Mouse (Mus musculus) neural tube, embryonic 13.5 days (tissue): ENCODE results near the gene Ercc1. TPM values are rescaled to one million over a fixed set of nuclear protein-coding genes. Genes with fewer than 3 reads are reported as not detected.

ENCODE experiments used
- ATAC-seq: fragments of 200-750 bp; cut with Nextera tagmentation; 2 replicates; pipeline ENCODE4 v1.8.0; 2017; ENCODE audit warnings: low read depth, mild to moderate bottlenecking, moderate TSS enrichment, moderate library complexity
- H3K27ac ChIP-seq: fragments of 300-500 bp; sonication (generic); replicated peaks from 2 replicates; pipeline ENCODE4 v1.5.1; 2015; ENCODE audit warnings: moderate library complexity, mild to moderate bottlenecking, inconsistent platforms
- H3K27me3 ChIP-seq: fragments of 300-500 bp; sonication (generic); 2 replicates; pipeline ENCODE4 v1.6.1; 2015; ENCODE audit warnings: mild to moderate bottlenecking, inconsistent platforms
- H3K36me3 ChIP-seq: fragments of 300-500 bp; sonication (generic); 2 replicates; pipeline ENCODE4 v1.6.1; 2015; ENCODE audit warnings: mild to moderate bottlenecking, inconsistent platforms
- H3K4me1 ChIP-seq: fragments of 300-500 bp; sonication (generic); replicated peaks from 2 replicates; pipeline ENCODE4 v1.6.1; 2015; ENCODE audit warnings: inconsistent platforms
- H3K4me2 ChIP-seq: fragments of 300-500 bp; sonication (generic); 2 replicates; pipeline ENCODE4 v1.6.1; 2015; ENCODE audit warnings: inconsistent platforms, mild to moderate bottlenecking, moderate library complexity
- H3K4me3 ChIP-seq: fragments of 300-500 bp; sonication (generic); 2 replicates; pipeline ENCODE4 v1.5.1; 2015; ENCODE audit warnings: mild to moderate bottlenecking, inconsistent platforms
- H3K9ac ChIP-seq: fragments of 300-500 bp; sonication (generic); 2 replicates; pipeline ENCODE4 v1.6.1; 2015; ENCODE audit warnings: moderate library complexity, mild to moderate bottlenecking, inconsistent platforms
- H3K9me3 ChIP-seq: fragments of 300-500 bp; sonication (generic); 2 replicates; pipeline ENCODE4 v1.6.1; 2016; ENCODE audit warnings: inconsistent platforms
- WGBS: fragments of 180-500 bp; shearing (Covaris S2); methylation state at CpG from one replicate; pipeline ENCODE4 v1.1.7; 2015; 5-methylcytosine and 5-hydroxymethylcytosine counted together
- polyA plus RNA-seq: library from polyadenylated mRNA; unstranded; fragments of >200 nt; fragmentation: Nextera tagmentation; extraction: Ambion mirVana; gene quantifications from 2 replicates; pipeline ENCODE4 v1.2.1, GENCODE M21; 2015

The Ercc1 gene
- polyA plus RNA-seq, 1 experiment from 2014 or later, result 90.7 TPM

DNA sequence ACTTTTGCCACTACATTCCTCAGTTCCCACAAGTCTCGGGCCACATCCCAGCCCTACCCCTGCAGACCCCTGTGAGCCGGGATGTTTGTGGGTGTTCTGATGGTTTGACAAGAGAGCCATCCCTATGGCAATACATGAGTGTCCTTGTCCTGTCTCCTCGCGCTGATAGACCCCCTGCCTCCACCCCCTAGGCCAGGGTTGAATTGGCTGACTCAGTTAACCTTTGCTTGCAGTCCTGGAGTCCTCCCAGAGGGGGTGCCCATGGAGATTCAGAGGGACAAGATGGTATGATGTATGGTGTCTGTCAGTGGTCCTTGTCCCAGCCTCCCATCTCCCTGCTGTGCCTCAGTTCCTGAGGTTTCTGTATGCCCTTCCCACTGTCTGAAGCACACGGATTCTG lies 30.5 kb upstream of the Ercc1 start:
- 51% methylated on average over 5 of the region's 5 CpGs for WGBS
- peaks cover 62% of the 10 kb centered on the region for H3K27me3 ChIP-seq
- H3K27ac ChIP-seq, result no peak overlapping the region
- H3K9ac ChIP-seq, result no peak overlapping the region
- H3K4me3 ChIP-seq, result no peak overlapping the region
- ATAC-seq, result no peak
- no peak overlapping the region for H3K4me2 ChIP-seq
- no peaks in the 10 kb centered on the region for H3K36me3 ChIP-seq
- H3K9me3 ChIP-seq, result no peaks in the 10 kb centered on the region
- peaks cover 13% of the 10 kb centered on the region for H3K4me1 ChIP-seq

DNA sequence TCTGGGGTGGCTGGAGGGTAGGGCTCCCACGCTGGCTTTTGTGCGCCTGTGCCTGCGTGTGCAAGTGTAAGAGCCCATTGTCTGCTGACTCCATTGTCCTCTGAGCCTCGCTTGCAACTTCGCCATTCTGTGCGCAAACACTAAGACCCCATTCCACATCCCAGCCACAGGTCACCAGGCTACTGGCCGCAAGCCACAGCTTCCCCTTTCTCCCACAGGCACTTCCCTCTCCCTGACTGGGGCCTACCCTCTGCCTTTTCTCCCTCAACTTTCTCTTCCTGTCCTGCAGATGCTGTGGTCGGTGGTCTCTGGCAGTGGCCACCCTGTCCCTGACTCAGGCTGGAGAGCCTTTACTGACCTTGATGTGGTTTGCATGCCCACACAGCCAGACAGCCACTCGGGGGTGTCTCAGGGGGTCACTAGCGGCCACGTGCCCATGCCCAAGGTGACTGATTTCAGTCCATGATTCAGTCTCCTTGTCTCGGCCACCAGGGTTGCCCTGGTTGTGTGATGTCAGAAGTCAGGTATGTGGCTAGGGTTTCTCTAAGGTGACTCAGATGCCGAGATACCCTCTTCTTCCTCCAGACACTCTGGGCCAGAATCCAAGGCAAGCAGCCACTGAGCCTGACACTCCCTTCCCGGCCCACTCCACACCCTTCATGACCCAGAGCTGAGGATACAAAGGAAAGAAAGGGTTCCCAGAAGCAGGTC lies 28.0 kb upstream of the Ercc1 start:
- H3K9ac ChIP-seq, result no peak overlapping the region
- WGBS, result 44% methylated on average over 14 of the region's 14 CpGs
- no peaks in the 10 kb centered on the region for H3K36me3 ChIP-seq
- no peak for ATAC-seq
- peaks cover 16% of the 10 kb centered on the region for H3K4me1 ChIP-seq
- no peak overlapping the region for H3K4me3 ChIP-seq
- H3K27ac ChIP-seq, result no peak overlapping the region
- H3K4me2 ChIP-seq, result no peak overlapping the region
- H3K27me3 ChIP-seq, result peaks cover 57% of the 10 kb centered on the region
- H3K9me3 ChIP-seq, result no peaks in the 10 kb centered on the region

DNA sequence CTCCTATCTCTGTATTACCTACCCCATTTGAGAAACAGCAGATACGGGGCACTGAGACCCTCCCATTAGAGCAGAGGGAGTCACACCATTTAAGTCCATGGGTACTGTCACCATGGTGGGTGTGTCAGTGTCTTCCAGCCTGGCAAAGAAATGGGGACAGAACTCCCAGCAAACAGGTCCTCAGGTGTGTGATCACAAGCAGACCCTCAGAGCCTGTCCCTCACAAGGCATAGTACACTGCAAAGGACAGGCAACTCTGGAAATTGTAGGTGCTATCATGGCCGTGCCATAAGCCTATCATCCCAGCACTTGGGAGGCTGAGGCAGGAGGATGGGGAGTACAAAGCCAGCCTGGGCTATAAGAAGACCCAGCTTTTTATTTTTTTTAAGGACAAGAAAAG lies 26.4 kb upstream of the Ercc1 start:
- Histone ChIP-seq H3K4me3 (no peak overlapping the region), H3K27me3 (peaks cover 52% of the 10 kb centered on the region), H3K9me3 (no peaks in the 10 kb centered on the region), H3K9ac (no peak overlapping the region), H3K4me2 (no peak overlapping the region), H3K36me3 (no peaks in the 10 kb centered on the region), H3K4me1 (peaks cover 16% of the 10 kb centered on the region), H3K27ac (no peak overlapping the region)
- 71% methylated on average over 2 of the region's 2 CpGs for WGBS
- ATAC-seq, result no peak

DNA sequence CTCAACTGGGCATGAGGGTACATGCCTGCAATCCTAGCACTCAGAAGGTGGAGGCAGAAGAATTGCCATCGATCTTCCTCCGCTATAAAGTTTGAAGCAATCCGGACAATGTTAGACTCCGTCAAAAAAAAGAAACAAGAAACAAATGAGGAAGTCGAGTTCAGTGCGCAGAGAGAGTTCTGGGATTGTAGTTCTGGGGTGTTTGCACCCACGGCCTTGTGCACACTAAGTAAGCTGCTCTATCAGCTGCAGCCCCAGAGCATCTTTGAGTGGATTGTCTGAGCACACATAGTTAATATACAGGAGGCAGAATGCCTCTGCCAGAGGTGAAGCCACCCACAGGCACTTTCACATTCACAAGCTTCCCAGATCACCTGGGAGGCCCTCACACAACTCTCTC lies 25.9 kb upstream of the Ercc1 start:
- no peak overlapping the region for H3K4me2 ChIP-seq
- H3K27ac ChIP-seq, result no peak overlapping the region
- WGBS, result 81% methylated on average over 7 of the region's 7 CpGs
- H3K36me3 ChIP-seq, result no peaks in the 10 kb centered on the region
- ATAC-seq, result no peak
- no peaks in the 10 kb centered on the region for H3K9me3 ChIP-seq
- no peak overlapping the region for H3K9ac ChIP-seq
- peaks cover 16% of the 10 kb centered on the region for H3K4me1 ChIP-seq
- H3K4me3 ChIP-seq, result no peak overlapping the region
- peaks cover 47% of the 10 kb centered on the region for H3K27me3 ChIP-seq

DNA sequence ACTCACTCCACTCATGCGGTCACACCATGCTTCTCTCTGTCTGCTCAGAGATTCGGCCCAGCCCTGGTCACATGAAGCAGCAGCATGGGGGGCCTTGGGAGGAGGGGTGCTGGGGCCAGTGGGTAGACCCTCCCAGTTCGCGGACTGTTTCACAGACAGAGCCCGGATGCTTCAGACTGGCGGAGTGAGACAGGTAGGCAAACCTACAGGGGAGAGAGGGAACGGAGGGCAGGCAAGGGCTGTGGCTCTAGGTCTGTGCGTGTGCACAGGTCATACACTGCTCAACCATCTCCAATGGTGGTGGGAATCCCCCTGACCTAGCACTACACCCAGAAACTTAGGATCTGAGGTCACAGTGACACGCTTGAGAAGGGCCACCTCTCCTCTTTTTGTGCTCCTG lies 25.1 kb upstream of the Ercc1 start:
- Histone ChIP-seq H3K4me2 (peak overlapping the region; percentile 70), H3K4me1 (peaks cover 16% of the 10 kb centered on the region), H3K9ac (peak overlapping the region; percentile 67), H3K9me3 (no peaks in the 10 kb centered on the region), H3K27me3 (peaks cover 42% of the 10 kb centered on the region), H3K4me3 (peak overlapping the region; percentile 47), H3K27ac (no peak overlapping the region), H3K36me3 (no peaks in the 10 kb centered on the region)
- peak; percentile 82 for ATAC-seq
- 21% methylated on average over 9 of the region's 9 CpGs for WGBS

DNA sequence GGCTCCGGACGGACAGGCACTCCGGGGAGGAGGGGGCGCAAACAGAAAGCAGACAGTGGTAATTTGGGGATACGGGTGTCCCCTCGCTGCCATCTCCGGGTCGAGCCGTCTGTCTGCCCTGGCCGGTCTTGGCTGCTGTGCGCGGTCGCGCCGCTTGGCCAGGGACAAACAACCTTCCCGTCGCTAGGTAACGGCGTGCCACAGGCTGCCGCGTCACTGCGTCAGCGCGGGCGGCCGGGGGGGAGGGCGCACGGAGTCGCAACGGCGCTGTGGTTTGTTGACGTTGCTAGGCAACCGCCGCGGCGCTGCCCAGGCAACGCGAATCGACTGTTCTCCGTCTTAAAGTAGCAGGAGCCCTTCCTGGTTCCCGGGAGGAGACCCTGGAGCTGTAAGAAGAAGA lies 24.7 kb upstream of the Ercc1 start:
- whole genome bisulfite sequencing, result under 1% methylated on average over 41 of the region's 41 CpGs
- Histone ChIP-seq H3K9ac (peak overlapping the region; percentile 67), H3K4me1 (peaks cover 16% of the 10 kb centered on the region), H3K27me3 (peaks cover 37% of the 10 kb centered on the region), H3K27ac (peak overlapping the region; percentile 52; the same call in 1 of the 2 replicates), H3K4me3 (peak overlapping the region; percentile 47), H3K9me3 (no peaks in the 10 kb centered on the region), H3K4me2 (peak overlapping the region; percentile 70), H3K36me3 (no peaks in the 10 kb centered on the region)
- peak; percentile 93 for ATAC-seq

DNA sequence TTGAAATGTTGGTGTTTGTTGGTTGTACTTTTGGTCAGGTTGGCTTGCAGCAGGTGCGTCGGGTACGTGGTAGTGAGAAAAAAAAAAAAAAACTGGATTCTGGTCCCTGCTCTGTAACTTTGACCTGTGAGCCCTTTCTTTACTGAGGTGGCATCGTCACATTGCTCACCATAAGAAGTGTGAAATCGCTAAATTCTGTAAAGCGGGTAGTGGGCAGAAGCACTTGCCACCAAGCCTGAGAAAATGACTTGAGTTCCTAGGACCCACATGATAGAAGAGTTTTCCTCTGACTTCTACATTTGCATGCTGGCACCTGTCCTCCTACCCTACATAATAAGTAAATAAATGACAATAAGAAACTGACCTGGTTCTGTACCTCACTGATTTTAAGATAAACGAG lies 23.9 kb upstream of the Ercc1 start:
- ATAC-seq, result no peak
- H3K4me2 ChIP-seq, result peak overlapping the region; percentile 70
- no peaks in the 10 kb centered on the region for H3K36me3 ChIP-seq
- H3K9me3 ChIP-seq, result no peaks in the 10 kb centered on the region
- peaks cover 31% of the 10 kb centered on the region for H3K27me3 ChIP-seq
- peak overlapping the region; percentile 52; the same call in 1 of the 2 replicates for H3K27ac ChIP-seq
- H3K9ac ChIP-seq, result 0 out of 2 replicates have a peak overlapping the region, but pooled peaks have one; percentile 55
- peaks cover 16% of the 10 kb centered on the region for H3K4me1 ChIP-seq
- peak overlapping the region; percentile 47; the same call in 1 of the 2 replicates for H3K4me3 ChIP-seq
- WGBS, result 37% methylated on average over 7 of the region's 7 CpGs

DNA sequence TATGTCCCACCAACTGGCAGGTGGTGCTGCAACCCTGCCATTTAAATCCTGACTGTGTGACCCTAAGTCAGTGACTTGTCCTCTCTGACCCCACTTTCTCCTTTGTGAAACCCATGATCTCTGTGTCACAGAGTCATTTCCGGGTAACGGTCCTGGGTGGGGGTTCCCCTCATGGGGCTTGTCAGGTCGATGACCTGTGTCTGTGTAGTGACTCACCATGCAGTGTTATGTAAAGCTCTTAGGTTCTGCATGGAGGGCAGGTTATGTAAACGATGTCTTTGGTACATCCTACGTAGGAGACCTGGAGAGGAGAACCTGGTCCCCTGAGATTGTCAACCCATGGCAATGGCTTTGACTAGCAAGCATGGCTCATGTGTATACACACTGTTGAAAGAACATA lies 23.1 kb upstream of the Ercc1 start:
- H3K27me3 ChIP-seq, result peaks cover 27% of the 10 kb centered on the region
- 67% methylated on average over 5 of the region's 5 CpGs for WGBS
- no peaks in the 10 kb centered on the region for H3K36me3 ChIP-seq
- H3K4me3 ChIP-seq, result no peak overlapping the region
- no peaks in the 10 kb centered on the region for H3K9me3 ChIP-seq
- H3K4me2 ChIP-seq, result no peak overlapping the region
- H3K4me1 ChIP-seq, result peaks cover 20% of the 10 kb centered on the region
- ATAC-seq, result no peak
- H3K9ac ChIP-seq, result no peak overlapping the region
- no peak overlapping the region for H3K27ac ChIP-seq

DNA sequence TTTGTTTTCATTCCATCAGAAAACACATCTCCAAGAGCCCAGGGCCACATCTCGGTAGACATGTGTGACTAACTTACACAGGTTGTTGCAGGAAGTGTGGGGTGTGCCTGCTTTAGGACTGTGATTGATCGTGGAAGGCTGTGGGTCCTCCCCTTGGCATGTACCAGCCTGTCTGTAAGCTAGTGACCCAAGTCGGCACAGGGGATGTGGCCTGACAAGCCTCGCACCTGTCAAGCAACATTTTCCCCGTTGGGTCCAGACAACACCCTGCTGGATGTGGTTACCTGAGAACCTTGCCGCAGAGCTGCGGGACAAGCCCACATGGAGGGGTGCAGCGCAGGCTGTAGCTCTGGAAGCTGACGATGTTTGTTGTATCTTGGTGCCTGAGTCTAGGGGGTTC lies 22.1 kb upstream of the Ercc1 start:
- ATAC-seq, result no peak
- H3K36me3 ChIP-seq, result no peaks in the 10 kb centered on the region
- no peak overlapping the region for H3K4me3 ChIP-seq
- no peaks in the 10 kb centered on the region for H3K9me3 ChIP-seq
- H3K9ac ChIP-seq, result no peak overlapping the region
- peaks cover 23% of the 10 kb centered on the region for H3K27me3 ChIP-seq
- 58% methylated on average over 9 of the region's 9 CpGs for WGBS
- no peak overlapping the region for H3K27ac ChIP-seq
- H3K4me1 ChIP-seq, result peaks cover 30% of the 10 kb centered on the region
- H3K4me2 ChIP-seq, result no peak overlapping the region

DNA sequence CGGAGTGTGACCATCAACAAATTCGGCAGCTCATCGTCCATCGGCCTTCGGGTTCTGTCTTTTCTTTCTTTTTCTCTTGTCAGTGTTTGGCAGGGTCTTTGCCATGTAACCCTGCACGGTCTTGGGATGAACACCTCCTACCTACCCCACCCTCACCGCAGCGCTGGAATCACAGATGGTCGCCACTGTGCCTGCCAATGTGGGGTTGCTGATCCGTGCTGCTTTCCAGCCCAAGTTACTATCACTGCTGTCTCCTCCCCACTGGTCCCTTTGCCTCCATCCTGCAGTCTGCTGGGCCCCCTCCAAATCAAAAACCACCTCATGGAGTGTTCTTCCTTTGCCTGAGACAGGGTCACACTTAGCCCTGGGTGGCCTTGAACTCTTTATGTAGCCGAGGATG lies 20.4 kb upstream of the Ercc1 start:
- WGBS, result 82% methylated on average over 11 of the region's 11 CpGs

DNA sequence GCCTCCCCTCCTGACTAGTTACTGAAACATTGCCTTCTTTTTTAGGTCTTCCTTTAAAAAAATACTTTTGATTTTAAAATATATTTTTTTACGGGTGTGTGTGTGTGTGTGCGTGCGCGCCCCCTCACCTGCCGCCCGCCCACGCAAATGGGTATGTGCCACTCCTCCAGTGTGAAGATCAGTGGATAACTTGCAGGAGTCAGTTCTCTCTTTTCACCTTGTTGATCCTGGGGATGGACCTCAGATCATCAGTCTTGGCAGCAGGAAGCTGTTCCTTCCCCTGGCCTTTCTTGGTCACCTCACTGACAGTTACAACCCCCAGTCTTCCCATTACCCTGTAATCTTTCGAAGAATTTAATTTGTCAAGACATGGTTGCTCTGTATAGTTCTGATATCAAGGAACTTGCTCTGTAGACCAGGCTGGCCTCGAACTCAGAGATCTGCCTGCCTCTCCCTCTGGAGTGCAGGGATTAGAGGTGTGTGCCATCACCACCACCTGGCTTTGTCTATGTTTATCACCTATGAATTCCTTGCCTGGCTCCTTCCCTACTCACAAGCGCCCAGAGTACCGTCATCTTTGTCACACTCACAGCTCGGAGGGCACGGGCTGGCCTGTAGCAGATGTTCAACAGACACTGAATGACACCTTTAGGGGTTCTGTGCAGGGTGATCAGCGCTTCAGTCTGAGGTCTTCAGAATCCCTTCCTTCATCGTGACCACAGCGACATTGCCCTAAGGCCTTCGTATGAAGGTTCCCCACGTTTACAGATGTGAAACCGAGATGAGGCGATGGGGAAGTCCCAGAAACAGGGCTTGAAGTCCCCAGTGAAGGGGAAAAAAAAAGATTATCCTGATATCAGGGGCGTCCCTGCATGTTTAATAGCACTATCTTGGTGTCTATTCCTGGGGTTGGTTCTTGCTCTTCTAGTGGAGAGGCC lies 19.0 kb upstream of the Ercc1 start:
- H3K27ac ChIP-seq, result no peak overlapping the region
- H3K4me2 ChIP-seq, result peak overlapping the region; percentile 72; the same call in 1 of the 2 replicates
- H3K9ac ChIP-seq, result no peak overlapping the region

More for the DNA sequence above, 20.4 kb upstream of the Ercc1 start:
- no peak for ATAC-seq
- no peak overlapping the region for H3K4me2 ChIP-seq
- no peak overlapping the region for H3K27ac ChIP-seq
- H3K36me3 ChIP-seq, result no peaks in the 10 kb centered on the region
- peaks cover 34% of the 10 kb centered on the region for H3K4me1 ChIP-seq
- H3K4me3 ChIP-seq, result no peak overlapping the region
- H3K9me3 ChIP-seq, result no peaks in the 10 kb centered on the region
- 0 out of 2 replicates have a peak, but pooled peaks cover 5% of the 10 kb centered on the region for H3K27me3 ChIP-seq
- H3K9ac ChIP-seq, result no peak overlapping the region

DNA sequence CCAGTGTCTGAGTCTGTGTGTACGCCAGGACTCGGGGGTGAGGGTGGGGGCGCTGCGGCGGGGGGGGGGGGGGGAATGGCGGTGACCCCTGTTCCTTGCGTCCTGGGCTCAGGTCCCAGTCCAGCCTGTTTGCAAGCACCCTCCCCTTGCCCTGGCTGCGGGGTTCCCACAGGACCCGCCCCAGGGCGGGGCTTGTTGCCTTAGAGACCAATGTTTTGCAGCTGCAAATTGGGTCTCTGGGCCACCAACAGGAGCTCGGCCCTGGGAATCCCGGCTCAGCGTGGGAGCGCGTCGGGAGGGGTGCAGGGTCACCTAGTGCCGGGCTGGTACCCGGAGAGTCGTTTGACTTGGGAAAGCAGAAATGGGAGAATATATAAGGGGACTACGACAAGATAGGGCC lies 18.2 kb upstream of the Ercc1 start:
- Histone ChIP-seq H3K27ac (peak overlapping the region; percentile 64), H3K9me3 (no peaks in the 10 kb centered on the region), H3K27me3 (0 out of 2 replicates have a peak, but pooled peaks cover 5% of the 10 kb centered on the region), H3K4me1 (peaks cover 20% of the 10 kb centered on the region), H3K36me3 (no peaks in the 10 kb centered on the region), H3K4me2 (peak overlapping the region; percentile 72), H3K4me3 (peak overlapping the region; percentile 39), H3K9ac (peak overlapping the region; percentile 60)
- peak; percentile 46 for ATAC-seq
- 0% methylated on average over 18 of the region's 20 CpGs for WGBS

More for the DNA sequence above, 19.0 kb upstream of the Ercc1 start:
- ATAC-seq, result no peak
- Histone ChIP-seq H3K9me3 (no peaks in the 10 kb centered on the region), H3K27me3 (0 out of 2 replicates have a peak, but pooled peaks cover 5% of the 10 kb centered on the region), H3K36me3 (no peaks in the 10 kb centered on the region), H3K4me3 (no peak overlapping the region), H3K4me1 (peaks cover 24% of the 10 kb centered on the region)
- 73% methylated on average over 21 of the region's 21 CpGs for WGBS
